Mouse (Mus musculus): ENCODE data around the gene Tmem116. TPM values are rescaled to one million over a fixed set of nuclear protein-coding genes. Genes with fewer than 3 reads are reported as not detected.

Gene Tmem116
- polyA plus RNA-seq, 1 experiment = 2.0 TPM

- TF ChIP-seq GATA1 (IDR thresholded peaks at IDR 0.05; ENCODE audit: low read length) = no peak
Observed at GRCm38 (mm10) chr5:121506846-121507245, 55.2 kb downstream of the Tmem116 start.

- no peak for TF ChIP-seq GATA1 (IDR thresholded peaks at IDR 0.05; ENCODE audit: low read length)
Observed at GRCm38 (mm10) chr5:121510009-121510408, 58.3 kb downstream of the Tmem116 start.

- TF ChIP-seq GATA1 (IDR thresholded peaks at IDR 0.05; ENCODE audit: low read length) = no peak
Observed at GRCm38 (mm10) chr5:121518983-121519382, 67.3 kb downstream of the Tmem116 start.

GRCm38 (mm10) chr5:121525774-121526450, 74.2 kb downstream of the Tmem116 start:
- no peak for TF ChIP-seq GATA1 (IDR thresholded peaks at IDR 0.05; ENCODE audit: low read length)

- TF ChIP-seq GATA1 (IDR thresholded peaks at IDR 0.05; ENCODE audit: low read length) = no peak
Observed at GRCm38 (mm10) chr5:121526526-121526925, 74.8 kb downstream of the Tmem116 start.

GRCm38 (mm10) chr5:121526961-121527360, 75.3 kb downstream of the Tmem116 start:
- no peak for TF ChIP-seq GATA1 (IDR thresholded peaks at IDR 0.05; ENCODE audit: low read length)

- no peak for TF ChIP-seq GATA1 (IDR thresholded peaks at IDR 0.05; ENCODE audit: low read length)
Observed at GRCm38 (mm10) chr5:121534521-121534920, 82.8 kb downstream of the Tmem116 start.

- TF ChIP-seq GATA1 (IDR thresholded peaks at IDR 0.05; ENCODE audit: low read length) = no peak
Observed at GRCm38 (mm10) chr5:121535116-121535515, 83.4 kb downstream of the Tmem116 start.

- no peak for TF ChIP-seq GATA1 (IDR thresholded peaks at IDR 0.05; ENCODE audit: low read length)
Observed at GRCm38 (mm10) chr5:121536921-121537555, 85.3 kb downstream of the Tmem116 start.

GRCm38 (mm10) chr5:121537588-121537987, 85.9 kb downstream of the Tmem116 start:
- TF ChIP-seq GATA1 (IDR thresholded peaks at IDR 0.05; ENCODE audit: low read length) = no peak

GRCm38 (mm10) chr5:121540066-121540465, 88.4 kb downstream of the Tmem116 start:
- TF ChIP-seq GATA1 (IDR thresholded peaks at IDR 0.05; ENCODE audit: low read length) = no peak

- no peak for TF ChIP-seq GATA1 (IDR thresholded peaks at IDR 0.05; ENCODE audit: low read length)
Observed at GRCm38 (mm10) chr5:121541235-121541634, 89.5 kb downstream of the Tmem116 start.

- no peak for TF ChIP-seq GATA1 (IDR thresholded peaks at IDR 0.05; ENCODE audit: low read length)
Observed at GRCm38 (mm10) chr5:121543370-121543769, 91.7 kb downstream of the Tmem116 start.

GRCm38 (mm10) chr5:121544910-121545792, 93.5 kb downstream of the Tmem116 start, which contains the start of the genes Adam1a and Gm42878:
Gene Adam1a (minus strand): TSS chr5:121545482.
Gene Gm42878 (minus strand): TSS chr5:121545482.
- no peak for TF ChIP-seq GATA1 (IDR thresholded peaks at IDR 0.05; ENCODE audit: low read length)

- TF ChIP-seq GATA1 (IDR thresholded peaks at IDR 0.05; ENCODE audit: low read length) = no peak
Observed at GRCm38 (mm10) chr5:121545793-121546529, 94.3 kb downstream of the Tmem116 start, which contains the start of gene Mapkapk5. Gene Mapkapk5 (minus strand): TSS chr5:121545905.
